Mouse (Mus musculus): ENCODE measurements around the gene Hps4. TPM values are rescaled to one million over a fixed set of nuclear protein-coding genes. Genes with fewer than 3 reads are reported as not detected.

Gene Hps4
- total RNA-seq, 1 experiment, result 19.5 TPM

DNA sequence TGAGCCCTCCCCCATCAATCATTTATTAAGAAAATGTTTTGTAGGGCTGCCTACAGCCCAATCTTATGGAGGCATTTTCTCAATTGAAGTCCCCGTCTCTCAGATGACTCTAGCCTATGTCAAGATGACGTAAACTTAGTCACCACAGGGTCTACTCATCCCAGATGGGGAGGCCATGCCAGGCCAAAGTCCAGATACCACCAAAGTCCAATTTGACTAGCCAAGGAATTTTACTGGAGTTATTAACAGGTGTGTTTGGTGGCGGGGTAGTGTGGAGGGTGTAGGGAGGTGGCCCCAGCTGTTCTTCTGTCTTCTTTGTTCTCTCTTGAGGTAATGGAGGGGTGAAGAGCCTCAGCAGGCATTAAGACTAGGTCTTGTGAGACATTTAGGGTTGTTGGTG, 17.2 kb downstream of the Hps4 start:
- Histone ChIP-seq H3K27ac (ENCODE audit: insufficient read depth, low read depth, low read length, poor library complexity, severe bottlenecking) (no peak overlapping the region), H3K4me3 (ENCODE audit: insufficient read depth in 1 of 2, low read depth in 1 of 2, low read length in 2 of 2, poor library complexity in 1 of 2, severe bottlenecking in 1 of 2) (no peak overlapping the region), H3K9me3 (ENCODE audit: control insufficient read depth, insufficient read depth, low read depth, low read length) (no peaks in the 10 kb centered on the region), H3K36me3 (ENCODE audit: control insufficient read depth, insufficient read depth, low read length, poor library complexity, severe bottlenecking) (peaks cover 17% of the 10 kb centered on the region; the same call in 1 of the 2 replicates), H3K9ac (ENCODE audit: insufficient read depth, low read depth, low read length, poor library complexity, severe bottlenecking) (no peak overlapping the region), H3K4me1 (ENCODE audit: control insufficient read depth in 2 of 2, insufficient read depth in 2 of 2, low read length in 2 of 2, poor library complexity in 1 of 2) (peaks cover 2 to 6% of the 10 kb centered on the region in 2 experiments; a peak in 1 of 4 replicates)
- no peak for DNase-seq (ENCODE audit: low read depth, low spot score)
- no peak for TF ChIP-seq CHD2 (IDR thresholded peaks at IDR 0.05; ENCODE audit: low read depth, low read length)
- no peak for TF ChIP-seq ZC3H11A (IDR thresholded peaks at IDR 0.05; ENCODE audit: borderline replicate concordance, low read depth, low read length)
- TF ChIP-seq MAFK (IDR thresholded peaks at IDR 0.05; ENCODE audit: insufficient read depth, low read depth, low read length), result no peak
- TF ChIP-seq HCFC1 (IDR thresholded peaks at IDR 0.05; ENCODE audit: borderline replicate concordance, insufficient read depth, low read length), result no peak
- no peak for TF ChIP-seq ZNF384 (IDR thresholded peaks at IDR 0.05; ENCODE audit: low read depth, low read length)
- in situ Hi-C loops (cut with MboI; ENCODE audit: low sequenced_read_pairs in 2 of 2, unreplicated experiment in 2 of 2), result no loop called here

DNA sequence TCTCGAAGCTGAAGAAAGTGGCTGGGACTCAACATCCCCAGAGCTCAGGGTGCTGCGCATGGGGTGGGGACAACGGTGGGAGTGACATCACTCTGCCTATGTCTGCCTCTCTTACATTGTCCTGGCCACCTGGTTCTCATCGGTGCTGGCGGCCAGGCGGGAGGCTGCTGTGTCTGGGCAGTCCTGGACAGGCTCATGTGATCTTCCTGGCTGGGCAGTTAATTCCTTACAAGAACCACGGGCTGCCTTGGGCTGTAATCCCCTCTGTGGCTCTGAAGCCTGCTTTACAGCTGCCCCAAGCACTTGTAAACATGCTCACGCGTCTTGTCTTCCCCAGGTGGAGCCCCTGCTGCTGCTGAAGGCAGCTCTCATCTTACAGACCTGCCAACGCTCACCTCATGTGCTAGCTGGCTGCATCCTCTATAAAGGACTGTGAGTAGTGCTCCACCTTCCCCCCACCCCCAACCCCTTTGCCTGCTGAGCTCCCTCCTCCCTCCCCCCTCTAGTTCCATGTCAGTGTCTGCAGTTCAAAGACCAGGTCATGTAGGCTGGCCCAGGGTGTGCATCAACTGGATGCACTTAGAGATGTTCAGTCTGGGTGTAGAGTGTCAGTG, 21.4 kb downstream of the Hps4 start:
- no peak for DNase-seq (ENCODE audit: low read depth, low spot score)
- in situ Hi-C loops (cut with MboI; ENCODE audit: low sequenced_read_pairs in 2 of 2, unreplicated experiment in 2 of 2), result no loop called here
- TF ChIP-seq MAFK (IDR thresholded peaks at IDR 0.05; ENCODE audit: insufficient read depth, low read depth, low read length) (no peak), CHD2 (IDR thresholded peaks at IDR 0.05; ENCODE audit: low read depth, low read length) (no peak), HCFC1 (IDR thresholded peaks at IDR 0.05; ENCODE audit: borderline replicate concordance, insufficient read depth, low read length) (no peak), ZNF384 (IDR thresholded peaks at IDR 0.05; ENCODE audit: low read depth, low read length) (no peak), ZC3H11A (IDR thresholded peaks at IDR 0.05; ENCODE audit: borderline replicate concordance, low read depth, low read length) (no peak)
- Histone ChIP-seq H3K9me3 (ENCODE audit: control insufficient read depth, insufficient read depth, low read depth, low read length) (no peaks in the 10 kb centered on the region), H3K9ac (ENCODE audit: insufficient read depth, low read depth, low read length, poor library complexity, severe bottlenecking) (no peak overlapping the region), H3K27ac (ENCODE audit: insufficient read depth, low read depth, low read length, poor library complexity, severe bottlenecking) (no peak overlapping the region), H3K4me3 (ENCODE audit: insufficient read depth in 1 of 2, low read depth in 1 of 2, low read length in 2 of 2, poor library complexity in 1 of 2, severe bottlenecking in 1 of 2) (no peak overlapping the region), H3K36me3 (ENCODE audit: control insufficient read depth, insufficient read depth, low read length, poor library complexity, severe bottlenecking) (peaks cover 22% of the 10 kb centered on the region; the same call in 1 of the 2 replicates), H3K4me1 (ENCODE audit: control insufficient read depth in 2 of 2, insufficient read depth in 2 of 2, low read length in 2 of 2, poor library complexity in 1 of 2) (peaks cover 0 to 3% of the 10 kb centered on the region in 2 experiments; a peak in 1 of 4 replicates)

GRCm38 (mm10) chr5:112366879-112367278, 24.0 kb downstream of the Hps4 start:
- no peak overlapping the region for H3K27ac ChIP-seq (ENCODE audit: insufficient read depth, low read depth, low read length, poor library complexity, severe bottlenecking)
- no peaks in the 10 kb centered on the region for H3K9me3 ChIP-seq (ENCODE audit: control insufficient read depth, insufficient read depth, low read depth, low read length)
- DNase-seq (ENCODE audit: low read depth, low spot score), result no peak
- H3K4me3 ChIP-seq (ENCODE audit: insufficient read depth in 1 of 2, low read depth in 1 of 2, low read length in 2 of 2, poor library complexity in 1 of 2, severe bottlenecking in 1 of 2), result no peak overlapping the region
- no peak overlapping the region for H3K9ac ChIP-seq (ENCODE audit: insufficient read depth, low read depth, low read length, poor library complexity, severe bottlenecking)
- in situ Hi-C loops (cut with MboI; ENCODE audit: low sequenced_read_pairs in 2 of 2, unreplicated experiment in 2 of 2), result no loop called here
- H3K4me1 ChIP-seq (ENCODE audit: control insufficient read depth in 2 of 2, insufficient read depth in 2 of 2, low read length in 2 of 2, poor library complexity in 1 of 2), result peaks cover 0 to 3% of the 10 kb centered on the region in 2 experiments; a peak in 1 of 4 replicates
- TF ChIP-seq MAFK (IDR thresholded peaks at IDR 0.05; ENCODE audit: insufficient read depth, low read depth, low read length), result no peak
- TF ChIP-seq ZC3H11A (IDR thresholded peaks at IDR 0.05; ENCODE audit: borderline replicate concordance, low read depth, low read length), result no peak
- no peak for TF ChIP-seq HCFC1 (IDR thresholded peaks at IDR 0.05; ENCODE audit: borderline replicate concordance, insufficient read depth, low read length)
- TF ChIP-seq CHD2 (IDR thresholded peaks at IDR 0.05; ENCODE audit: low read depth, low read length), result no peak
- TF ChIP-seq ZNF384 (IDR thresholded peaks at IDR 0.05; ENCODE audit: low read depth, low read length), result no peak
- H3K36me3 ChIP-seq (ENCODE audit: control insufficient read depth, insufficient read depth, low read length, poor library complexity, severe bottlenecking), result peaks cover 36% of the 10 kb centered on the region; the same call in 1 of the 2 replicates

DNA sequence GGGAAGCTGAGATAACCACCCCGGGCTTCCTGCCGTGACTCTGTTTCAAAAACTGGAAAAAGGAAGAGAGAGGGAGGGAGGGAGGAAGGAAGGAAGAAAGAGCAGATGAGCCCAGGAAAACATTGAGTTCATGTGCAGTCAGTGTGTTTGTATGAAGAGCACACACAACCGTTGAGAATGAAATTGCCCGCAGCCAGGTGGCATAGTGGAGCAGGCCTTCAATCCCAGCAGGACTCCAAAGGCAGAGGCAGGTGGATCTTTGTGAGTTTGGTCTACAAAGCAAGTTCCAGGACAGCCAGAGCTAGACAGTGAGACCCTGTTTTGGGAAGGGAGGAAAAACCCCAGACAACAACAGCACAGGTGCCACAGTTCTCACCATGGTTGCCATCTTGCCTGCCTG, 24.5 kb downstream of the Hps4 start:
- no peak for TF ChIP-seq ZC3H11A (IDR thresholded peaks at IDR 0.05; ENCODE audit: borderline replicate concordance, low read depth, low read length)
- TF ChIP-seq ZNF384 (IDR thresholded peaks at IDR 0.05; ENCODE audit: low read depth, low read length), result no peak
- no peak for TF ChIP-seq CHD2 (IDR thresholded peaks at IDR 0.05; ENCODE audit: low read depth, low read length)
- TF ChIP-seq HCFC1 (IDR thresholded peaks at IDR 0.05; ENCODE audit: borderline replicate concordance, insufficient read depth, low read length), result no peak
- no peak for TF ChIP-seq MAFK (IDR thresholded peaks at IDR 0.05; ENCODE audit: insufficient read depth, low read depth, low read length)
- no peaks in the 10 kb centered on the region for H3K9me3 ChIP-seq (ENCODE audit: control insufficient read depth, insufficient read depth, low read depth, low read length)
- in situ Hi-C loops (cut with MboI; ENCODE audit: low sequenced_read_pairs in 2 of 2, unreplicated experiment in 2 of 2), result no loop called here
- H3K36me3 ChIP-seq (ENCODE audit: control insufficient read depth, insufficient read depth, low read length, poor library complexity, severe bottlenecking), result peaks cover 39% of the 10 kb centered on the region; the same call in 1 of the 2 replicates
- DNase-seq (ENCODE audit: low read depth, low spot score), result no peak
- no peak overlapping the region for H3K4me3 ChIP-seq (ENCODE audit: insufficient read depth in 1 of 2, low read depth in 1 of 2, low read length in 2 of 2, poor library complexity in 1 of 2, severe bottlenecking in 1 of 2)
- no peak overlapping the region for H3K9ac ChIP-seq (ENCODE audit: insufficient read depth, low read depth, low read length, poor library complexity, severe bottlenecking)
- peaks cover 0 to 3% of the 10 kb centered on the region in 2 experiments; a peak in 1 of 4 replicates for H3K4me1 ChIP-seq (ENCODE audit: control insufficient read depth in 2 of 2, insufficient read depth in 2 of 2, low read length in 2 of 2, poor library complexity in 1 of 2)
- H3K27ac ChIP-seq (ENCODE audit: insufficient read depth, low read depth, low read length, poor library complexity, severe bottlenecking), result no peak overlapping the region

All from ES-E14 (cell line).